Mouse (Mus musculus) brown adipose tissue, adult 24 weeks (tissue): ENCODE data around the gene Gmeb2. TPM values are rescaled to one million over a fixed set of nuclear protein-coding genes. Genes with fewer than 3 reads are reported as not detected.
A peak's percentile ranks its signal among the peaks of the same experiment; 100 is the strongest.

Experiments used
- H3K27ac ChIP-seq: fragments of 200-500 bp; replicated peaks from 2 replicates; pipeline ENCODE4 v1.5.1; 2012; ENCODE audit warnings: low read depth, mild to moderate bottlenecking, low read length
- H3K4me1 ChIP-seq: fragments of 200-500 bp; 2 replicates; pipeline ENCODE4 v1.6.1; 2012; ENCODE audit warnings: low read length, mixed read lengths; ENCODE audit not compliant: control insufficient read depth, insufficient read depth, insufficient read length
- H3K4me3 ChIP-seq: fragments of 200-500 bp; 2 replicates; pipeline ENCODE4 v1.5.1; 2012; ENCODE audit warnings: low read depth, mild to moderate bottlenecking, low read length, moderate library complexity; ENCODE audit not compliant: insufficient read depth
- polyA plus RNA-seq: library from polyadenylated mRNA; stranded (reverse); fragments of >200 nt; gene quantifications from 2 replicates; pipeline ENCODE4 v1.2.4, GENCODE M21; 2012; ENCODE audit not compliant: missing spikeins, insufficient read depth, insufficient read length

The Gmeb2 gene
- polyA plus RNA-seq, 1 experiment, result 3.8 TPM

DNA sequence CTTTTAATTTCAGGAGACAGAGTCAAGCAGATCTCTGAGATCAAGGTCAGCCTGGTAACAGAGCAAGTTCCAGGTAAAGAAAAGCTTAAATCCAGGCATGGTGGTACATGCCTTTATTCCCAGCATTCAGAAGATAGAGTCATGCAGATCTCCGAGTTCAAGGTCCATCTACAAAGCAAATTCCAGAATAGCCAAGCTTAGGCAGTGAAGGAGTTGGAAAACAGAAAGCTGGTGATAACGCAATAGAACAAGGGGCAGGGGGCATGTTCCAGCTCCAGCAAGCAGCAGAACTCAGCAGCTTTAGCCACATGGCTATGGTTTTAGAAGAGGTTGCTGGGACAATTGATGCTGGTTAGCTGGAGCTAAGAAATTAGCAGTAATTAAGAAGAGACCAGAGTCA lies 62.8 kb downstream of the Gmeb2 start:
- H3K4me1 ChIP-seq, result peaks cover 16% of the 10 kb centered on the region; the same call in 1 of the 2 replicates
- no peak overlapping the region for H3K4me3 ChIP-seq
- no peak overlapping the region for H3K27ac ChIP-seq

DNA sequence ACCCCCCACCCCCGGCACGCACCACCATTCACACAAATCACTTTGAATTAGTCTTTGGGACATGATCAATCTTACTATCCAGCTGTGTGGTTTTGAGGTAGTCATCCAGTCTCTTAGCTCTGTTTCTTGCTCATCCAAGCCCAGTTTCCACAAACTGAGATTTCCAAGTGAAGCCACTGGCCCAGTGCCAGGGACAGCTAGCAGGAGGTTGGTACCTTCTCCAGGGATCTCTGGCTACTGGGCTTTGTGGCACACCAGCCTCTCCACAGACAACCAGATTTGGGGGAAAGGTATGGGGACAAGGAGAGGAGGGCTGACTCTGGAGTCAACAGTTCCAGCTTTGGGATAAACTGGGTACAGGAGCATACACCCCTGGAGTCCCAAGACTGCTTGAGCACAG lies 67.5 kb downstream of the Gmeb2 start:
- Histone ChIP-seq H3K4me3 (no peak overlapping the region), H3K27ac (peak overlapping the region; percentile 35), H3K4me1 (peaks cover 12% of the 10 kb centered on the region; the same call in 1 of the 2 replicates)

DNA sequence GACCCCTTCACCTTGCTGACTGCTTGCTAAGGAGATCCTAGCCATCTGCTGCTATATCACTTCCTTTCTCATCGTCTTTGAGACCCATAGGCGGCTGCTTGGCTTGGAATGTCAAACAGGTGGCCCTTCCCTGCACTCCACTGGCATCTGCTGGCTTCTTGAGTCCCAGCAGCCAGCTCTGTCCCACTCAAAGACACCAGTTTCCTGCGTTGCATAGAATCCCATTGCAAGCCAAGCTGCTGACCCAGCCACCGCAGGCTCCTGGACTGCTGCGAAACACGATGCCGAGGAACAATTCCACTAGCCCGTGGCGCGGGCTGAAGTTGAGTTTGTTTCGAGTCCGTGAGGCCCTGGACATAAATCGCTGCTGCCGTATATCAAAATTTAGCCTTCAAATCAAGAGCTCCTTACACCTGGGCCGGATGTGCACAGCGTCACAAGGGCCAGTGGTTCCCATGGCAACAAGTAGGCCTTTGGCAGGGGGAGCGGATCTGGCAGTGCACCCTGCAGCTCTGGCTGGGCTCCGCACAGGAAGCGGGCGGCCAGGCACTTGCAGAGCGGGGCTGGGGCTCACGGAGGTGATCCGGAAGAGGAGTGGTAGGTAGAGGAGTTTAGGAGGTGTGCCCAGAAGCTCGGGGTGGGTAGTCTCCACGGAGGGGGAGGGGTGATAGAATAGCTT lies 68.2 kb downstream of the Gmeb2 start, which contains the start of gene Fndc11:
TSS of gene Fndc11 (plus strand) at position 476 of the 679 bp plus-strand sequence.
- Histone ChIP-seq H3K4me1 (peaks cover 12% of the 10 kb centered on the region; the same call in 1 of the 2 replicates), H3K4me3 (peak within 1 kb of the TSS; percentile 9; the same call in 1 of the 2 replicates), H3K27ac (peak within 1 kb of the TSS; percentile 35)

DNA sequence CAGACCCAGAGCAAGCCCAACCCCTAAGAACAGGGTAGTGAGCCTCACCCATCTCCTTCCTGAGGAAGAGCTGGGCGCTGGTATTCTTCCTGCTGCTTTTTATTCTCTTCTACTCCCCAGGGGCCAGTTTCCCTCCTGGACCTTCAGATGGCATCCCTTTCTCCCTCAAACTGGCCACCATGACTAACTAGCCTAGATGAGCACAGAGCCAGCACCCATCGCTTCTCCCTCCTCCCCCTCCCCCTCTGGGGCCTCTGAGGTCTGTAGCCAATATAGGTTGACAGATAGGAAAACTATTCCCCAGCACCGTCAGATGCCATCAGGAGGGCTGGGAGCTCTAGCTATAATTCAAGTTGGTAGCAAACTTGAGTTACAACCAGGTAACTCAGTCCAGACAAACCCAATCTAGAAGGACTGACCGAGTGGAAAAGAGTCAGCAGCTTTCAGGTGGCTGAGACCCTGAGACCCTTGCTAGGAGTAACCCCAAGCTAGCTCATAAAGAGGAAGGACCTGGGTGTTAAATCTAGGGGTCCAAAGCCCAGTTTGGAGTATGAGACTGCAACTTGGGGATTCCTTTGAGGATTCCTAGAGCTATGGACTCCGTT lies 68.9 kb downstream of the Gmeb2 start:
- Histone ChIP-seq H3K4me3 (no peak overlapping the region), H3K27ac (peak overlapping the region; percentile 35), H3K4me1 (peaks cover 12% of the 10 kb centered on the region; the same call in 1 of the 2 replicates)

DNA sequence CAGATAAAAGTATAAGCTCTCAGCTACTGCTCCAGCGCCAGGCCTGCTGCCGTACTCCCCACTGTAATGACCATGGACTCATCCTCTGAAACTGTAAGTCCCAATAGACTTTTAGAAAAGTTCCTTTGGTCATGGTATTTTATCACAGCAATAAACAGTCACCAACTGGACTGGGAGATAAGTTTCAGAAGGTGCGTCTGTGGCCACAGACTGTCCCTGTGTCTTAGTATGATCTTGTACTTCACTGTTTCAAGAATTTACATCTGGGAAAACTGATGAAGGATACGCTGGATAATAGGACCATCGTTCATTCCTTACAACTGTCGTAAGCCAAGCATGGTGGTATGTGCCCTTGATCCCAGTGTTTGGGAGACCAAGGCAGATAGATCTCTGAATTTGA lies 71.8 kb downstream of the Gmeb2 start:
- peaks cover 11% of the 10 kb centered on the region; the same call in 1 of the 2 replicates for H3K4me1 ChIP-seq
- H3K4me3 ChIP-seq, result no peak overlapping the region
- H3K27ac ChIP-seq, result no peak overlapping the region

DNA sequence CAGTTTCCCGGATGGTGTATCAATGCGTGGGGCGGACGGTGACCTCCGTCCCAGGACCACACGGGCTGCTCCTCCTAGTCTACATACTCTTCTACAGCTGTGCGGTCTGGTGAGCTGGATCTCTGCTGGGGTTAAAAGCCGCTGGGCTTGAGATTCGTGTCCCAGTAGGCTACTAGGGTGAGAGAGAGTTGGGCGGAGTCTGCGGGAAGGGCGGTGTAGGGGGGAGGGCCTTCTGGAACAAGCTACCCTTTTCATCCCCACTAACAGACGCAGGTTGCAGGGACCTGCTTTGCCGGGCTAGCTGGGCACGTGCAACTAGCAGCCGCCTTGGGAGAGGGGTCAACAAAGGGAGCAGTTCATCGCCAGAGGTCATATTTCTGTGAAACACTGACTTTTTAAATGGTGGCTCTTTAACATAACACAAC lies 74.8 kb downstream of the Gmeb2 start, which contains the start of gene Srms:
TSS of gene Srms (minus strand) at position 165 of the 425 bp plus-strand sequence.
- H3K4me1 ChIP-seq, result no peaks in the 10 kb centered on the region
- H3K4me3 ChIP-seq, result peak within 1 kb of the TSS; percentile 66
- H3K27ac ChIP-seq, result peak within 1 kb of the TSS; percentile 19; the same call in 1 of the 2 replicates

DNA sequence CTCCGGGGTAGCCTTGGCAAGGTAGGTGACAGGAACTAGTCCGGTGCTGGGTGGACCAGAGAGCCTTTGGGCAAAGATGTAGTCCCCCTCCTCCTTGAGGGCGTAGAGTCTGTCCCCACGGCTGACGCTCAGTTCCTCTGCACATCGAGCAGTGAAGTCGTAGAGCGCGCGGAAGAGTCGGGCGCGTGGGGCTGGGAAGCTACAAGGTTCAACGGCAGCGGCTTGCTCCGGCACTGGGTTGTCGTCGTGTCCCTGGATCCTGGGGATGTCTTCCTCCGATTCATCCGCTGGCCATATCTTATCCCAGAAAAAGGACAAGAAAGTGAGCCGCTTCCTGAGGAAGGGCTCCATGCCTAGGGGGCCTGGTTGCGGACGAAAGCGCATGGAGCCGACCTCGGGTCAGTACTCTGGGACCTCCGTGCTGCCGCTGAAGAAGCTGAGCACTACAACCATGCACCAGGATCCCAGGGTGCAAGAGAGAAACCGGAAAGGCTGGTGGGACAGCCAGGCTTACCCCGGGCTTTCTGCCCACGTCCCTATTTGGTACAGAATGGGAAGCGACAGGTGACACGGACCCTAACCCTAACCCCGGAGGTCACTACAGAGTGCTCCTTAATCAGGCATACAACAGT lies 75.3 kb downstream of the Gmeb2 start:
- peak overlapping the region; percentile 66 for H3K4me3 ChIP-seq
- H3K4me1 ChIP-seq, result no peaks in the 10 kb centered on the region
- H3K27ac ChIP-seq, result peak overlapping the region; percentile 19; the same call in 1 of the 2 replicates

DNA sequence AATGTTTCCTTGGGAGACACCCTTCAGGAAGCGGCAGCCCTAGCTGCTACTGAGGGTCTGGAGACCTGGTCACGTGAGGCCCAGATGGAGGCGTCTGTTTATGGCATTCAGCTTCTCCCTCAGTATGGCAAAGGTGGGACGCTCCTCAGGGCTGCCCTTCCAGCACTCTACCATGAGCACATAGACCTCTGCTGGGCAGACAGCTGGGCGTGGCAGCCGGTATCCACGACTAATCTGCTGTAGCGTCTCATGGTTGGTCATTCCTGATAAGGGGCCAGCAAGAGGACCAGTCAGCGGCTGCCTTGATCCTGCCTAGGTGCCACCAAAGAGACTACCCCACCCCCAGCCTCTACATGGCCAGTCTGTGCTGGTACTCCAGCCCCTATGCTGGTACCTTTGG lies 81.7 kb downstream of the Gmeb2 start:
- no peaks in the 10 kb centered on the region for H3K4me1 ChIP-seq
- no peak overlapping the region for H3K4me3 ChIP-seq
- H3K27ac ChIP-seq, result no peak overlapping the region

DNA sequence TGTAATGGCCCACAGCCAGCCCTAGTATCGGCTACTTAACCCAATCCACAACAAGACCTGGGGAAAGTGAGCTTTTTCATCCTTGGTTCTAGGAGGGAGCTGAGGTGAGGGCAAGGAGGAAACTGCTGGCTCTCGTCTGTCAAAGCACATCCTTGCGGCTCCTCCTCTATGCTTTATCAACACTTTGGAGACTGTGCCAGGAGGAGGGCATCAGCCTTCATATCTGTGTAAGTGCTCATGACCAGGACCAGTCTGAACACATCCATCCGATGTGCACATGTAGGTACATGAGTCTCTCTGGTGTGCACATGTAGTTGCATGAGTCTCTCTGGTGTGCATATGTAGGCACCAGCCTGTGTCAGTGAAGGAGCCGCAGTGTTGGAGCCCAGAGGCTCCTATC lies 82.2 kb downstream of the Gmeb2 start:
- Histone ChIP-seq H3K27ac (no peak overlapping the region), H3K4me3 (no peak overlapping the region), H3K4me1 (no peaks in the 10 kb centered on the region)

DNA sequence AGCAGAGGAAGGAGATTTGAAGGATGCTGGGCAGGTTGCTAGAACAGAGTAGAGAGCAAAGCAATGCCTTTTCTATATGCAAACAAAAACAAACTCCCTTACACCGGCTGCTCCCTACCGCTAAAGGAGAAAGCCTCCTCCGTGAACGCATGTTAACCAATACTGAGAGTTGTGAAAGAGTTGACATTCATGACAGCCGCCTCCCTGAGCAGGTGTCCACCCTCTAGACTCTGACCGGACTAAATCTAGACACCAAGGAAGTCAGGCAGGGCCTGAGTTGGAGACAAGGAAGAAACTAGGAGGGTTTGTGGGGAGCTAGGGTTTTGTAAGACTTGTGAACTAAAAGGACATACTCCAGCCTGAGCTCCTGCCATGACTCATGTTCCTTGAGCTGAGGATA lies 84.9 kb downstream of the Gmeb2 start:
- no peak overlapping the region for H3K4me3 ChIP-seq
- no peak overlapping the region for H3K27ac ChIP-seq
- H3K4me1 ChIP-seq, result no peaks in the 10 kb centered on the region

DNA sequence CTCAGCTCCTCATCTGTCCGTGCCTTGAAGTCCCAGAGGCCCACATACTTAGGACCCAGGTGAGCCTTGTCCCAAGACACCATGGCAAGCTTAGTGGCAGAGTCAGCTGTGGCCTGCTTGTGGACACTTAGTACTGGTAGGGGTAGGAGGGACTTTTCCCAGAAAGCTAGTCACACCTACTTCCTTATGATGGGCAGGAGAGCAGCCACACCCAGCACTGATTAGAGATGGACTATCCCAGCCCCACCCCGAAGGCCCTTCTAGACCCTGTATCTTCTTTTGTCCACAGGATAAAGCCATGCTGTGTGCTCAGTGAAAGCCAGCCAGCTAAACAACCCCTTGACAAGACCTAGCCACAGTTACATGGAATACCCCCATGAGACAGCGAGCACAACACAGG lies 85.4 kb downstream of the Gmeb2 start, which contains the start of gene Ptk6:
TSS of gene Ptk6 (minus strand) at position 368 of the 400 bp plus-strand sequence.
- H3K4me1 ChIP-seq, result no peaks in the 10 kb centered on the region
- no peak within 1 kb of the TSS for H3K27ac ChIP-seq
- H3K4me3 ChIP-seq, result no peak within 1 kb of the TSS

DNA sequence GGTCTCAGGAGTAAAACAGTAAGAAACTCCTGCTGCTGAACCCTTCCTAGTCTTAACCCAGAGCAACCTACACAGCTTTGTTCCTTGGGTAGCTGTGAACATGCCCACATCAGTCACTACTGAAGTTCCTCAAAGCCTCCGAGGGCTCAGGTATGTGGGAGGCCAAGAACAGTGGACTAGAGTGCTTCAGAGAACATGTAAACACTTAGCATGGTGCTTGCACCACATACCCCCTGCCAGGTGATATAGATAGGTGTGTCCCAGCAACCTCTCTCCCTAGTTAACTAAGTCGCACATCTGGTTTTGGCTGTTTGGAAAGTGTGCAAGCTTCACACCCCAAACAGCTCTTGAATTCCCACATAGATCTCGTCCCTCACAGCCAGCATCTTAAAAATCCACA lies 86.2 kb downstream of the Gmeb2 start:
- Histone ChIP-seq H3K4me3 (no peak overlapping the region), H3K27ac (no peak overlapping the region), H3K4me1 (no peaks in the 10 kb centered on the region)

Other genes with a start within 250 kb of the Gmeb2 start
- not detected in 2 replicates for gene Chrna4, start 244.5 kb downstream of the Gmeb2 start, polyA plus RNA-seq
- not detected in 2 replicates for gene Kcnq2, start 152.7 kb downstream of the Gmeb2 start, polyA plus RNA-seq
- gene Eef1a2, start 131.0 kb downstream of the Gmeb2 start, polyA plus RNA-seq, result 11.3 and 18.8 TPM in 2 replicates
- 153 and 205 TPM in 2 replicates for gene Ppdpf, start 100.8 kb downstream of the Gmeb2 start, polyA plus RNA-seq
- gene Ptk6, start 85.2 kb downstream of the Gmeb2 start, polyA plus RNA-seq, result not detected in 2 replicates
- gene Srms, start 74.8 kb downstream of the Gmeb2 start, polyA plus RNA-seq, result 1.1 and 1.5 TPM in 2 replicates
- not detected in 2 replicates for gene Fndc11, start 68.0 kb downstream of the Gmeb2 start, polyA plus RNA-seq
- 4.0 and 5.4 TPM in 2 replicates for gene Helz2, start 46.0 kb downstream of the Gmeb2 start, polyA plus RNA-seq
- gene Stmn3, start 26.5 kb upstream of the Gmeb2 start, polyA plus RNA-seq, result not detected in 2 replicates
- gene Rtel1, start 31.7 kb upstream of the Gmeb2 start, polyA plus RNA-seq, result 7.2 and 15.6 TPM in 2 replicates
- 12.4 TPM in 2 replicates for gene Zgpat, start 76.9 kb upstream of the Gmeb2 start, polyA plus RNA-seq
- 40.7 and 53.9 TPM in 2 replicates for gene Arfrp1, start 77.4 kb upstream of the Gmeb2 start, polyA plus RNA-seq
- 3.0 and 6.1 TPM in 2 replicates for gene Lime1, start 92.0 kb upstream of the Gmeb2 start, polyA plus RNA-seq
- gene Zbtb46, start 171.4 kb upstream of the Gmeb2 start, polyA plus RNA-seq, result 5.5 and 6.6 TPM in 2 replicates
- not detected in 2 replicates for gene Abhd16b, start 205.2 kb upstream of the Gmeb2 start, polyA plus RNA-seq
- gene Tpd52l2, start 209.1 kb upstream of the Gmeb2 start, polyA plus RNA-seq, result 88.5 and 109 TPM in 2 replicates
- 30.8 and 38.6 TPM in 2 replicates for gene Dnajc5, start 232.4 kb upstream of the Gmeb2 start, polyA plus RNA-seq